Mouse (Mus musculus): ENCODE results near the gene Atpaf1.

DNA sequence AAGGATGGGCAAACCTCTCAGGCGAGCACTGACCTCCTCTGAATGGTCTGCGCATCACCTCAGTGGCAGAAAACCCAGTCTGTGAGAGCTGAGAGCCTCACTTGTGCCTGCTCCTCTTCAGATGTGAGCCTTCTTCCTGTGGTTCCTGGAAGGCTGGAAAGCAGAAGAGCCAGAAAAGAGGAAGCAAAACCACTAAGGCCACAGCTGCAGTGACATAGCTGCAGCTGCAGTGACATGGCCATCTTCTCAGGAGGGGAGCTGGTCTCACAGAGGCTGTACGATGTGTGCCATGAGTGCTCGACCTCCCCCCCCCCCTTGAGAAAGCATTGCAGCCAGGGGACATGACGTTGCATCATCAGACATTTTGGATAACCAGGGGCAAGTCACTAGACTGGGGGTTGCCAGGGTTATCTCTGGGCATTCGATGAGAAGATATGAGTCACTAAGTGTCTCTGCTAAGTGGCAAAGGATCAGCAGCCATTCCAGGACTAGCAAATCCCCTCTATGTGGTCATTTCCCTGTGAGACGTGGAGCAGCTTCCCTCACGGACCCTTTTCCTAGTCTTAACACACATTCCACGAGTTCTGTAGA lies 72.8 kb downstream of the Atpaf1 start:
- TF ChIP-seq CTCF (IDR thresholded peaks at IDR 0.05; ENCODE audit: low read depth): no peak
- TF ChIP-seq EP300 (IDR thresholded peaks at IDR 0.05; ENCODE audit: low read depth): no peak
